Mouse (Mus musculus): ENCODE data around the gene Tbx6. TPM values are rescaled to one million over a fixed set of nuclear protein-coding genes. Genes with fewer than 3 reads are reported as not detected.

The Tbx6 gene
- polyA plus RNA-seq, 1 experiment = 0.01 TPM

DNA sequence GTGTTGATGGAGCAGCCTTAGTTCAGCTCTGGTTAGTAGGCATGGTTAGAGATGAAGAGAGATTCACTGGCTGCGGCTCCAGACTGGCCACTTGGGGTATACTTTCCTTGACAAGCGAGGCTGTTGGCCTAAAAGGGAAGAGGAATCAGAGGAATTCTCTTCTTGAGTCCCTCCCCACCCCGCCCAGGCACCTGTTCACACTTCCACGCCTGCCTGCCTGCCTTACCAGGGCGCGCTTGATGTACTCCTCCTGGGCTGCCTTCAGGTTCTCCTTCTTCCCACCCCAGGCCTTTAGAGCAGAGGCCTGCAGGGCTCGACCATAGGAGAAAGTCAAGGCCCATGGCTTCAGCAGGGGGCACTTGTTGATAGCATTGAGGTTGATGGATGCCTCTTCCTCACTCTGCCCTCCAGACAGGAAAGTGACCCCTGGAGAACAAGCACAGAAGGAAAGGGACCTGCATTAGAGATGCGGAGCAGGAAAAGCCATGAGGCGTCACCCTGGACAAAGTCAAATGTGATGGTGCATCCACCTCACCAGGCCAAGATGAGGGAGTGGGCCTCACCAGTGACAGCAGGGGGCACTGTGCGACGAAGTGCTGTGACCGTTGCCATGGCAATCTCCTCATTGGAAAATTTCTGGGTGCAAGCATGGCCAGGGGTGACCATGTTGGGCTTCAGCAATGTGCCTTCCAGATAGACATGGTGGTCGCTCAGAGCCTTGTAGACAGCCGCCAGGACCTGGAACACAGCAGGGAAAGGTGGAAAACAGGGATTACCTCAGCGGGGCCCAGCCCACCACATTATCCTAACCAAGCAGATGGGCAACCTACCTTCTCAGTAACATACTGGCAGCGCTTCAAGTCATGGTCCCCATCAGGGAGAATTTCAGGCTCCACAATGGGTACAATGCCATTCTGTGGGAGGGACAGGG is 14.4 kb downstream of the Tbx6 start:
- Histone ChIP-seq H3ac (ENCODE audit: control insufficient read depth, insufficient read length, low read depth) (no peak overlapping the region), H3K36me3 (ENCODE audit: control insufficient read depth, insufficient read depth) (peaks cover 36% of the 10 kb centered on the region), H3K79me3 (ENCODE audit: low read depth) (peaks cover 43% of the 10 kb centered on the region), H3K27me3 (ENCODE audit: control insufficient read depth, insufficient read depth, insufficient read length) (no peaks in the 10 kb centered on the region), H3K4me3 (ENCODE audit: insufficient read depth, poor library complexity, severe bottlenecking) (no peak overlapping the region), H3K79me2 (ENCODE audit: control insufficient read depth, insufficient read depth) (peaks cover 56% of the 10 kb centered on the region)
- TF ChIP-seq CEBPB (IDR thresholded peaks at IDR 0.05; ENCODE audit: low read depth) (no peak), MYOD1 (IDR thresholded peaks at IDR 0.05; ENCODE audit: control insufficient read depth, insufficient read length, low read depth) (no peak), MAX (IDR thresholded peaks at IDR 0.05) (no peak), CTCF (IDR thresholded peaks at IDR 0.05; ENCODE audit: control insufficient read depth, insufficient read depth, insufficient read length) (no peak), USF1 (IDR thresholded peaks at IDR 0.05; ENCODE audit: low read depth) (no peak), FOSL1 (IDR thresholded peaks at IDR 0.05; ENCODE audit: insufficient read depth, low read length, poor library complexity, severe bottlenecking) (no peak)

DNA sequence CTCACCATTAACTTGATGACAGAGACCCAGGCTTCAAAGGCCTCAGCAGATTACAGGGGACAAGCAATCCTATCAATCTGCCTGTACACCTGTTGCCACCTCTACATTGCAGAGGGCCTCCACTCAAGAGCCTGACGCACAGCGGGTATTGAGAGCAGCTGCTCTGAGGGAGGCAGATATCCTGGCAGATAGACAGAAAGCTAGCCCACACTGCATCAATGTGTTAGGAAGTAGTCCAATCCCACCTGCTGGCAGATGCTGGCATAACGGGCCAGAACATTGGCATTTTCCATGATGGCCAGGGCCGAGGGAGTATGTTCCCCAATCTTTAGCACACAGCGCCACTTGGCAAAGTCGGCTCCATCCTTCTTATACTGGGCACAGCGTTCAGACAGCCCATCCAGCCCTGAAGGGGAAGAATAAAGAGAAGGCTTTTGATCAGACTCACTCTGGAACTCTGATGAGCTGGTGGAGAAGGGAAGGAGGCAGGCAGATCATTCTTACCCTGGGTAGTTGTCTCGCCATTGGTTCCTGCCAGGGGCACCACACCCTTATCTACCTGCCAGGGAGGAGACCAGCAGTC is 15.2 kb downstream of the Tbx6 start:
- Histone ChIP-seq H3K36me3 (ENCODE audit: control insufficient read depth, insufficient read depth) (peaks cover 36% of the 10 kb centered on the region), H3K79me3 (ENCODE audit: low read depth) (peaks cover 36% of the 10 kb centered on the region), H3K4me3 (ENCODE audit: insufficient read depth, poor library complexity, severe bottlenecking) (no peak overlapping the region), H3K79me2 (ENCODE audit: control insufficient read depth, insufficient read depth) (peaks cover 48% of the 10 kb centered on the region), H3ac (ENCODE audit: control insufficient read depth, insufficient read length, low read depth) (peak overlapping the region; percentile 31), H3K27me3 (ENCODE audit: control insufficient read depth, insufficient read depth, insufficient read length) (no peaks in the 10 kb centered on the region)
- TF ChIP-seq MAX (IDR thresholded peaks at IDR 0.05) (no peak), CTCF (IDR thresholded peaks at IDR 0.05; ENCODE audit: control insufficient read depth, insufficient read depth, insufficient read length) (no peak), USF1 (IDR thresholded peaks at IDR 0.05; ENCODE audit: low read depth) (no peak), MYOD1 (IDR thresholded peaks at IDR 0.05; ENCODE audit: control insufficient read depth, insufficient read length, low read depth) (no peak), MYOG (IDR thresholded peaks at IDR 0.05; ENCODE audit: control insufficient read depth, extremely low read depth, insufficient read length) (no peak), FOSL1 (IDR thresholded peaks at IDR 0.05; ENCODE audit: insufficient read depth, low read length, poor library complexity, severe bottlenecking) (no peak), CEBPB (IDR thresholded peaks at IDR 0.05; ENCODE audit: low read depth) (no peak)

GRCm38 (mm10) chr7:126797411-126798126 is 16.3 kb downstream of the Tbx6 start, which contains the start of gene Fam57b:
Gene Fam57b (plus strand): TSS chr7:126797668.
- Histone ChIP-seq H3K36me3 (ENCODE audit: control insufficient read depth, insufficient read depth) (peaks cover 36% of the 10 kb centered on the region), H3K4me3 (ENCODE audit: insufficient read depth, poor library complexity, severe bottlenecking) (peak within 1 kb of the TSS; percentile 74), H3K79me2 (ENCODE audit: control insufficient read depth, insufficient read depth) (peaks cover 40% of the 10 kb centered on the region), H3ac (ENCODE audit: control insufficient read depth, insufficient read length, low read depth) (peak within 1 kb of the TSS; percentile 95), H3K27me3 (ENCODE audit: control insufficient read depth, insufficient read depth, insufficient read length) (no peaks in the 10 kb centered on the region), H3K79me3 (ENCODE audit: low read depth) (peaks cover 31% of the 10 kb centered on the region)
- TF ChIP-seq CEBPB (IDR thresholded peaks at IDR 0.05; ENCODE audit: low read depth) = no peak

DNA sequence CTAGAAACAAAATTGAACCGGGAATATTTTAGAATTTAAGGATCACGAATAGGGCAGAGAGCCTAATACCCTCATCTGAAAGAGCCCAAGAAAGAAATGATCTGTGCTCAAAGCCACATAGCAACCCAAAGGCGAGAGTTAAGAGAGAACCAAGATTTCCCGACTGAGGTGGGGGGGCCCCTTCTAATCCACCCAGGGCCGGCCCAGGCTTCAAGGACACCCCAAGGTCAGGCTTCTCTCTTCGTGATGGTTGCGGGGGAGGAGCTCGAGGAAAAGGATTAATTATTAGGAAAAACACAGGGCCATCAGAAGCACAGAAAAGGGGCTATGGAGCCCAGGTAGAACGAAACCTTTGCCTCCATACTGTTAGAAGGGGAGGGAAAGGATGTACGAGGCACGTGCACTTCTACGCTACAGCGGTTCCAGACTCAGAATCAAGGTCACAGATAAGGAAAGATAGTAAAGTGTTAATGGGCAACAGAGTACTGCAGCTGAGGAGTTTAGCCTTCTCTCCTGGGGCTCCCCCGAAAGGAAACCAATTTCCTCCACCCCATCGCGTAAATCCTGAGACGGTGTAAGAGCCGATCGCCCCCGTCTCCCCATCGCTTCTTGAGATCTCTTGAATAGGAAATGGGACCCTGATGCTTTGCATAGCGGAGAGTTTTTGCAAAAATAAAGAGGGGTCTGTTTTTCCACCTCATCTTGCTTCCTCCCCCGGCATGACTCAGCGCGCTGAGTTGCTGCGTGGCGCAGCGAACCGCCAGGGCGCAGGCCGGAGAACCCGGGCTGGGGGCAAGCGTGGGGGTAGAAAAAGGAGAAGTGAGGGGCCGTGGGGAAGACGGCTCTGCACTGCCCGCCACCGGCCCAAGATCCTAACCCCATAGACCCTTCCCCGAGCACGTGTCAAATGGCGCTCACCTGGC is 17.1 kb downstream of the Tbx6 start:
- peaks cover 31% of the 10 kb centered on the region for H3K36me3 ChIP-seq (ENCODE audit: control insufficient read depth, insufficient read depth)
- no peaks in the 10 kb centered on the region for H3K27me3 ChIP-seq (ENCODE audit: control insufficient read depth, insufficient read depth, insufficient read length)
- peaks cover 31% of the 10 kb centered on the region for H3K79me3 ChIP-seq (ENCODE audit: low read depth)
- peak overlapping the region; percentile 74 for H3K4me3 ChIP-seq (ENCODE audit: insufficient read depth, poor library complexity, severe bottlenecking)
- peaks cover 40% of the 10 kb centered on the region for H3K79me2 ChIP-seq (ENCODE audit: control insufficient read depth, insufficient read depth)
- TF ChIP-seq CEBPB (IDR thresholded peaks at IDR 0.05; ENCODE audit: low read depth) (no peak), MYOD1 (IDR thresholded peaks at IDR 0.05; ENCODE audit: control insufficient read depth, insufficient read length, low read depth) (no peak), MYOG (IDR thresholded peaks at IDR 0.05; ENCODE audit: control insufficient read depth, extremely low read depth, insufficient read length) (no peak), CTCF (IDR thresholded peaks at IDR 0.05; ENCODE audit: control insufficient read depth, insufficient read depth, insufficient read length) (no peak), USF1 (IDR thresholded peaks at IDR 0.05; ENCODE audit: low read depth) (no peak), MAX (IDR thresholded peaks at IDR 0.05) (no peak), FOSL1 (IDR thresholded peaks at IDR 0.05; ENCODE audit: insufficient read depth, low read length, poor library complexity, severe bottlenecking) (no peak)
- peak overlapping the region; percentile 95 for H3ac ChIP-seq (ENCODE audit: control insufficient read depth, insufficient read length, low read depth)

DNA sequence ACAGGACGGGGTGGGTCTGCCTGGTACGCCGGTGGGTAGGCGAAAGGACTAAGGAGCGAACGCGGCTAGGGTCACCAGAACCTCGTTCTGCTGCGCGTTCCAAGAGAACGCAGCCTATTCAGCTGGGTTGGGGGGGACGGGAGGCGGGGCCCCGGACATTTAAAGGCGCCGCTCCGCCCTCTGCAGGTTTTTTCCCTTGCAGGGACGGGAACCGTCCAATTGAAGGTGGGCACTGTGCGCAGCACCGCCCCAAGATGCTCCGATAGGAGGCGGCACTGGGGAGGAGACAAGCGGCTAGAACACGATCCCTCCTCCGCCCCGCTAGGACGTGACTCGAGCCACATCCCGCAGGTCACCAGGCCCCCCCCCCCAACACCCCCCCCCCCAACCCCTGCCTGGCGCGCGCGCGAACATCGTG is 17.8 kb downstream of the Tbx6 start:
- Histone ChIP-seq H3K4me3 (ENCODE audit: insufficient read depth, poor library complexity, severe bottlenecking) (peak overlapping the region; percentile 74), H3K79me2 (ENCODE audit: control insufficient read depth, insufficient read depth) (peaks cover 40% of the 10 kb centered on the region), H3K79me3 (ENCODE audit: low read depth) (peaks cover 31% of the 10 kb centered on the region), H3K36me3 (ENCODE audit: control insufficient read depth, insufficient read depth) (peaks cover 26% of the 10 kb centered on the region), H3K27me3 (ENCODE audit: control insufficient read depth, insufficient read depth, insufficient read length) (no peaks in the 10 kb centered on the region), H3ac (ENCODE audit: control insufficient read depth, insufficient read length, low read depth) (peak overlapping the region; percentile 95)
- no peak for TF ChIP-seq MYOD1 (IDR thresholded peaks at IDR 0.05; ENCODE audit: control insufficient read depth, insufficient read length, low read depth)
- peak; percentile 26 for TF ChIP-seq MAX (IDR thresholded peaks at IDR 0.05)
